Mouse (Mus musculus) spleen, postnatal 14 days (tissue): ENCODE results near the gene Grid1.

Experiments
- DNase-seq, 2 experiments: peaks; one replicate each; pipeline ENCODE4 v3.0.0; 2021 to 2022; ENCODE audit warnings: low spot score in 2 of 2

Gene Grid1

GRCm38 (mm10) chr14:34819919-34820652 lies at the start of gene Grid1:
Gene Grid1 (plus strand): TSS chr14:34820108.
- DNase-seq, result no peak

- DNase-seq, result no peak
Measured at GRCm38 (mm10) chr14:34770467-34770866, 49.4 kb upstream of the Grid1 start.

- DNase-seq, result no peak
Measured at GRCm38 (mm10) chr14:34771601-34772000, 48.3 kb upstream of the Grid1 start.

DNA sequence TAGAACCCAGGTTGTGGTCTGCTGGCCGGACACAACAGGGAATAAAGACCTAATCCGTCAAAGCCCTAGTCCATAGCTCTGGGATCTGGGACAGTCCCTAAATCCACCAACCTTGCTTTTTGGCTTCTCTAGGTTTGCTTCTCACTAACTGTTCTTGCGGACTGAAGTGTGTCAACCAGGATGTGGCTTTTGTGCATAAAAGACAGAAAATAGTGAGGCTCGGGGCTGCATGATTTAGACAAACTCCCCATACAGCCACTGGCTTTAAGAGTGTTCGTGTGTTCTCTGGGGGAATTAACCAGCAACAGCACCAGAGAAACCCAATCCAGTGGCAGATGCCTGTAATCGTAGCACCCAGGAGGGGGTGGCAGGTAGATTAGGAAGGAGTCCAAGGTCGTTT lies 47.8 kb upstream of the Grid1 start:
- no peak for DNase-seq

DNA sequence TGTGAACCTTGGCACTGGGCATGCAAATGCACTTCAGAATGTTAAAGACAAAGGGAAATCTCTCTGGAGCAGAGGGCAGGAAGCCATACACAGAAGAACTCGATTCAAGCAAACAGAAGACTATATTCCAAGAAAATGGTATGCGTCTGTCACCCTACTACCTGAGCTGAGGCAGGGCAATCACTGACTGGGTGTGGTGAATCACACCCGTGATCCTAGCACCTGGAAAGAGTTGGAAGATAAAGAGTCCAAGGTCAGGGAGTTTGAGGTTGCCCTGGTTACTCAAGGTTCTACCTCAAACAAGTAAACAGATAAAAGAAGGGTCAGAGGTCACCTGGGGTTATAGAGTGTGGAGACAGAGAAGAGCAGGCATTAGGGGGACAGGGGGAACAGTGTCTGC lies 46.2 kb upstream of the Grid1 start:
- DNase-seq, result no peak

DNA sequence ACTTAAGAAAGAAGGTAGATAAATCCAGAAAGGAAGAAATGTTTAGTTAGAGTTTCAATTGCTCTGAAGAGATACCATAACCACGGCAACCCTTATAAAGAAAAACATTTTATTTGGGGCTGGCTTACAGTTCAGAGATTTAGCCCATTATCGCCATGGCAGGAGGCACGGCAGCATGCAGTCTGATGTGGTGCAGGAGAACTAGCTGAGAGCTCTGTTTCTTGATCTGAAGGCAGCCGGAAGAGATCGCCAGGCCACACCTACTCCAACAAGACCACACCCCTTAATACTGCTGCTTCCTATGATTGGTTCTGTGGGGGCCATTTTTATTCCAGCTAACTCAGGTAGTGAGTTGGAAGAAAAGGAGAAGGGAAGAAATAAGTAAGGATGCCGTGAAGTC lies 45.7 kb upstream of the Grid1 start:
- DNase-seq, result no peak

DNA sequence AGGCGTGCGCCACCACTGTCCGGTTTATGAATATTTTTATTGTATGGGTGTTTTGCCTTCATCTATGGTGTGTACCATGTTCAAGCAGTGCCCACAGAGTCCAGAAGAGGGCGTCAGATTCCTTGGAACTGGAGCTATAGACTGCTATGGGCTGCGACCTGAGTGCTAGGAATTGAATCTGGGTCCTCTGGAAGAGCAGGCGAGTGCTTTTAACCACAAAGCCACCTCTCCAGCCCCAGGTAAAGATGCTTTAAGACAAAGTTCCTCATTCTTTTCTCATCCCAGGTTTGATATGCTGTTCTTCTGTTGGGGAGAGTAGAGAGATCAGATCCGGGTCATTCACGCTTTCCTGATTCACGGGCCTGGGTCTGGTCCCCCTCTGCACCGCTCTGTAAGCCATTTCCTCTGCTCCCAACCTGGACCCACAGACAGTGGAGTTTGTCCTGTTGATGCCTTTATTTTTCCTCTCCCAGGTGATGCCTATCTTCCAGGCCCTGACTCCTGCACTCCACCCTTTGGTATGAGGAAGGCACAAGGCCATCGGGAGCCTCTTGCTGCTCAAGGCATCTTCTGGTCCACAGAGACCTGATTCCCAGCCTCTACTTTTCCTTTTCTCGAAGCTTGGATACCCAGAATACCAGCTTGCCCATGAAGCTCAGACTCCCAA lies 43.1 kb upstream of the Grid1 start:
- no peak for DNase-seq

- DNase-seq, result peak in 1 of 2 experiments; percentile 19
Measured at GRCm38 (mm10) chr14:34777810-34778209, 42.1 kb upstream of the Grid1 start.

DNA sequence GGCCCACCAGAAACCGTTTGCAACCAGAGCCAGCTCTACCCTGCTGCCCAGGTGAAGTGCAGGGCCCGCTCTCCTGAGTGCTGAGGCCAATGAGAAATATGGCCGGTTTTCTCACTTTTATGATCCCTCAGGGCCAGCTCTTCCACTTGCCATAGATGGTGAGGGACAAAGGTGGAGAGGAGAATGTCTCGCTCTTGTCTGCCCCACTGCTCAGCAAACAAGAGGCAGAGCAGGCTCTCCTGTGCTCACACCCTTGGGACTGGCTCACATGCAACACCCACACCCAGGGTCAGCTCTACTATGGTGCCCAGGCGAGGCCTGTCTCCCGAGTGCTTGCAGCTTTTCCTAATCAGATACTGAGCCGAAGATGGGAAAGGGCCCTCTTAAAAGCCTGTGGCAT lies 41.1 kb upstream of the Grid1 start:
- no peak for DNase-seq

DNA sequence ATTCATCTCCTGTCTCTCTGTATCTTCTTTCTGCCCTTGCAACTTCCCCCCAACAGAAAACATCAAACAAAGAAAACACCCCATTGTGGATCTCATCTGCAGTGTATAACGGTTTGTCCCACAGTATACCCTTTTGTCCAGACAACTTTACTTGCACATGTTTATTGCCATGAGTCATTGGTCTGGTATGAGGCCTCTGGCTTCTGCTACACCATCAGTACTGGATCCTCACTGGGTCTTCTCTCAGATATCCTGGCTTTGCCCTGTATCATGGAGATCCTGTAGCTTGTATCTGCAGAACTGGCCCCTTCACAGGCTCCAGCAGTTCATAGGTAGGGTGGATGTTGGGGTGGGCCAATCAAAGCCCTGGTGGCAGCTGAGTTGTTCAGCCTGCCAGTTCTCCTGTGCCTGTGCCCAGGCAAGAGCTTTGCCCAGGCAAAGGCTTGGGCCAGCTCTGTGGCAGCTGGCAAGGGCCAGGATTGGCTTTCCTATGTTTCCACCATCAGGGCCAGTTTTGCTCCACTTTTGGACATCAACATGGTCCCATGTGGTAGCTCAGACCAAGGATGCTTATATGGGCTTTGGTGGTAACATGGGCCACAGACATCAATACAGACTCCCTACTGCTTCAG lies 26.4 kb upstream of the Grid1 start:
- DNase-seq, result no peak

DNA sequence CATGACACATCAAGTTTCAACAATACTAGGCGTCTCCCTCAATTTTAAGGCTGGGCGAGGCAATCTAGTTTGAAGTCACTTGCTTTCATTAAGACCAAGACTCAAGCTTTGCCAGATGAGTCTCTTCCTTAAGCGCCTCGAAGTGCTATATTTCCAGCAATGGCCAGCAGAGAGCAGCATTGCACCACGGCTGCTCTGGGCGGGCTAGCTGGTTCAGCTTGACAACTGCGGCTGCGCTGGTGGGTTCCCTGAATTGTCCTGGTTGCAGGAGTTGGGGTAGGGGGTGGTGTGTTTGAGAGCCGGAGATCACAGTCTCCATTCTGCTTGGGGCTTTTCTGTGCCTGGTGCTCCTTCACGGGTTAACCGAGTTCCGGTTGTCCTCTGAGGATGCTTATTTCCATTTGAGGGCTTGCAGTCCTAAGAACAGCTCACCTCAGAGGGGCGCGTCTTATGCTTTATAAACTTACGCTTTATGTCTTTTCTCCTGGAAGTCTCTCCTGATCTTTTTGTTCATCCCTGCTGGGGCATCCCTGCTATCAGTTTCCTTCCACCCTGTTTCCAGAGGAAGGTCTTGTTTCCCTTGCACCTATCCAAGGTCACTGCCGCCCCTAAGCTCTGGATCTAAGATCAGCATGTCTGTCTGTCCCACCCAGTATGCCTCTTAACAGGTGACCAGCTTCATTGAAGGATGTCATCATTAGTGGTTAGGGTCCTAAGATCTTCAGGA lies 9.0 kb upstream of the Grid1 start:
- DNase-seq, result peak in 1 of 2 experiments; percentile 30

GRCm38 (mm10) chr14:34811490-34811808 lies 8.5 kb upstream of the Grid1 start:
- DNase-seq, result no peak

DNA sequence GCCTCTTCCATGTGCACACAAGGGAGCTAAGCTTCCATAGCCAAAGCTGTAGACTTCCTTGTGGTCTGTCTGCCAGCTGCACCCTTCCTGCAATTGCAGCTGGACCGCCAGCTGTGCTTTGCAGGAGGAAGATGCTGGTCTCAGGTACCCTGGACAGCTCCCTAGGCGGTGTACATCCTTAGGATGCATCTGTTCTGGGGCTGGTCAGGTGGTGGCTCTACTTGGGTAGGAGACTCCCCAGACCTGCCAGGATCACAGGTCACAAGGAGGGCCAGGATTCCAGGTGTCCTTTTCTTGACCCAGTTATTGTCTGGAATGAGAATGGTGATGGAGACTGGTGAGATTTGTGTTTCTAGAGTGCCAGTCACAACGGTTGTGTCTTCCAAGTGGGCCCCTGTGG lies 3.6 kb upstream of the Grid1 start:
- no peak for DNase-seq

DNA sequence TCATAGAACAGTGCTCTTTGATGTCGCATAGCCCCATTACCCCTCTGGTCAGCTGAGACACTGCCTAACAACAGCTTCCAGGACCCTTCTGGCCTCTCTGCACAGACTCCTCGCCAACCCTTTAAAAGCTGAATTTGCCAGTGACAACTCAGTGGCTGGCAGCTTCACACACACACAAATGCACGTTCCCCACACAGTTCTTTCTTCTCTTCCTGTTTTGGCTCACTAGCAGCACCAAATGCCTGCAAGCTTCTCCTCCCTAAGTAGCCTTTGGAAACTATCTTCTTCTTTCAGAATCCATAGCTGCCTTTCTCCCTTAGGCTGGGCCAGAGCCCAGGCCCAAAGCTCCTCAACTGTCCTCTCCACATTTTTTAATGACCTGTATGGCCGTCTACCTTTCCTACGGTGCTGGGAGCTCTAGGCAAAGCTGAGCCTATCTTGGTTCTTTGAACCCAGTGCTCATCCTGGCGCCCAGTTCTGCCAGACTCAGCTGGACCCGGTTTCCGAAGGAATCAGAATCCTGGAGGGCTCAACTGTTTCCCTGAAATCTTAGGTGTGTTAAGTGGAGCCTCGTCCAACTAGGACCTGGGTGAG lies 1.4 kb upstream of the Grid1 start:
- no peak for DNase-seq

- peak in 1 of 2 experiments; percentile 5 for DNase-seq
Measured at GRCm38 (mm10) chr14:34819121-34819918, 588 bp upstream of the Grid1 start.

- peak in 1 of 2 experiments; percentile 5 for DNase-seq
Measured at GRCm38 (mm10) chr14:34820653-34821005, 721 bp downstream of the Grid1 start.

DNA sequence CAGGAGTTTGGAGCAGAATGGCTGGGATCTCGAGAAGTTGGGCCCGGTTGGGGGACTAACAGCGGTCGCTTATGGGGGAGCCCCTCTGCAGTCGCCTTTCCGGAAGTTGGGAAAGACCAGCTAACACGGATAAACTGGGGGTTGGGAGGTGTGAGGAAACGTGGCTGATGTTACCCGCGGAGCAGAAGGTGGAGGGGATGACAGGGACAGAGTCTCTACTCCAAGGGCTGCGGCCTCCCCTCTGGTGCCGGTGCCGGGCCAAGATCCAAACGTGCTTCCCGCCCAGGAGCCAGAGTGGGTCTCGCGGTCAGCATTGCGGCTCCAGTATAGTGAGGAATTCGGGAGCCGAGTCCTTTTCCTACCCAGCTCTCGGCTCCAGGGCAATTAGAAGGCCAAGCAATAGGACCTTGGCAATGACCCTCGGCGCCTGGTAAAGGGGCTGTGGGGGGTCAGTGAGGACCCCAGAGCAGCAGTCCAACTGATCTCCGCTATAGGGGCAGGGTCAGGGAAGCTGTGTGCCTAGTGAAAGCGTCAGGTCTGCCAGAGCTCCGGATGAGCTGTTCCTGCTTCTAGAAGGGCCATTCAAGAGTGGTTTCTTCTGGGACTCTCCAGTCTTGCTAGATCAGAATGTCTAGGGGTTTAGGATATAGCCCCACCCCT lies 1.4 kb downstream of the Grid1 start:
- peak in 1 of 2 experiments; percentile 3 for DNase-seq

- peak in 1 of 2 experiments; percentile 2 for DNase-seq
Measured at GRCm38 (mm10) chr14:34823136-34823535, 3.2 kb downstream of the Grid1 start.

DNA sequence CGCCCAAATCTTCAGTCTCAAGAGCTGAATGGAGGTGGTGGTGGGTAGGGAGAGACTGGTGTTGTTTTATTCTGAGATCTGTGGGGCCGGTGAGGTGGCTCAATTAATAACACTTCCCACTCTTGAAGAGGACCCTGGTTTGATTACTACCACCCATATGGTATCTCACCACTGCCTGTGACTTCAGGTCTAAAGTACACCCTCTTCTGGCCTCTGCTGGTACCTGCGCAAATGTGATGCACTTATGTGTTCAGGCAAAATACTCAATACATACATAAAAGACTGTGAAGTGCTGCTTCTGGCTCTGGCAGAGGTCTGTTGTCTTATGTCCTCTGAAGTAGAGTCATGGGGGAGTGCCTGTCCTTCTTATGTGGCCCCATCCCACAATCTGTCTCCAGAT lies 4.3 kb downstream of the Grid1 start:
- DNase-seq, result peak in 1 of 2 experiments; percentile 1

DNA sequence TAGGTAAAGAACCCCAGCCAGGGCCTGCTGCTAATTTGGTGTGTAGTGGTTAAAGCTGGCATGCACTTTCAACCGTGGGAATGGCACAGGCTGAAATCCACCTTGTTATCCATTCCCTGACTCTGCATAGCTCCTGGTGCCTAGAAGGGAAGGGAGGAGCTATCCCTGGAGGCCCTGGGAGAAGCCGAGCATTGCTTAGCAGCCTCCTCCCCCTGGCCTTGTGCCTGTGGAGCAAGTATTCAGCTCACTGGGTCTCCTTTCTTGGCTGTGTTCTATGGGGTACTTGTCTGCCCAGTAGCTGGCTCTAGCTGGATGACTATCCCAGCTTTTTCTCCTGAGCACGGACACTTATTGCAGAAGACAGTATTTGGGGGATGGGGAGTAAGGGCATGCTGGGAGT lies 6.0 kb downstream of the Grid1 start:
- DNase-seq, result peak in 1 of 2 experiments; percentile 2

DNA sequence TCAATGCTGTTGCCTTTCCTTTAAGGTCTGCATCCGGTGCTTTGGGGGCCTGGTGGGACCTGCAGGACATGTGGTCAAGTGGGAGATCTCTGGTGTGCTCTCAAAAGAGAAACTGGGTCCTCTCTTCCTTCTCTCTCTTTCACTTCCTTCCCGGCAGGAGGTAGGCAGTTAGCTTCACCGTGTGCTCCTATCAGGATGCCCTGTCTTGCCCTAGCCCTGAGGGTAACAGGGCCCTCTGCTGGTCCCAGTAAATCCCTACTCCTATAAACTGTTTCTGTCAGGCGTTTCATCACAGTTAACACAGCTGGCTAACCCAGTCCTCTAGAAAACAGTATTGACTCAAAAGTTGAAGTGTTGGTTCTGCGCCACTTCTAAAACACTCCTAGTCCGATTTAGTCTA lies 9.9 kb downstream of the Grid1 start:
- DNase-seq, result no peak
